Mouse (Mus musculus) kidney, postnatal 10 days (tissue): ENCODE measurements around the gene Gnb1.
"Not testable (repeated sequence)": the region's sequence is repeated elsewhere in the genome, so short reads cannot be mapped to it uniquely, and the experiment has no call there.

Experiments used
- DNase-seq: peaks from one replicate; pipeline ENCODE4 v3.0.0; 2021; ENCODE audit warnings: mixed read lengths

Gene Gnb1

DNA sequence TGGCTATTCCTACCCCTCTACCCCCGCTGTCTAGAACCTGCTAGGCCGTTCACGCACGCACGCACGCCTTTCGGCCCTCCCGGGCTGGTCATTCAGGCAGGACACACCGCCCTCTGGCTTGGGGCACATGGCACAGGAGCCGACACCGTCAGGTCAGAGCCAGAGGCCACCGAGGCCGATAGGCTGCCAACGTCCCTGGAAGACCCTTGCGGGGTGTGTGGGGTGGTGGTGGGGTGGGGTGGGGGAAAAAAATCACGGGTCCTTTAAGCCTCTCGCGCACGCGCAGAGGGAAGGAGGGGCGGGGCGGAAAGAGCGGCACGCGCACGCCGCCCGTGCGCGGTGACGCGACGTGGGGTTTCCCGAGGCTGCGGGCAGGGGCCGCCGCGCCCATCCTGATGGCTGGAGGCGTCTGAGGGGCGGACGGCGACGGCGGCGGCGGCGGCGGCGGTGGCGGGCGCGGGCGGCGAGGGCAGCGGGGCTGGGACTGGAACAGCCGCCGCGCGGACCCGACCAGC lies at the start of gene Gnb1:
Gene Gnb1, plus strand, starts transcription at position 372 of the 515 bp plus-strand sequence.
- peak; percentile 98 for DNase-seq

DNA sequence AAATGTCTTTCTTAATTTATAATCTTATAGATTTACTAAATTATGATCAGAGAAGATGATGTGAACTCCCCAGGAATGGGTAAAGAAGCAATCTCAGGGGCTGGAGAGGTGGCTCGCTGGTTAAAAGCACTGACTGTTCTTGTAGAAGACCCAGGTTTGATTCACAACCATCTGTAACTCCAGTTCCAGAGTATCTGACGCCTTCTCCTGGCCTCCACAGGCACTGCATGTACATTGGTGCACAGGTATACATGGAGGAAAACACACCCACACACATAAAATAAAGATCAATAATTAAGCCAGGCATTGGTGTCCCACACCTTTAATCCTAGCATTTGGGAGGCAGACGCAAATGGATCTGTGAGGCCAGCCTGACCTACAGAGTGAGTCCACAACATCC lies 48.4 kb upstream of the Gnb1 start:
- no peak for DNase-seq

DNA sequence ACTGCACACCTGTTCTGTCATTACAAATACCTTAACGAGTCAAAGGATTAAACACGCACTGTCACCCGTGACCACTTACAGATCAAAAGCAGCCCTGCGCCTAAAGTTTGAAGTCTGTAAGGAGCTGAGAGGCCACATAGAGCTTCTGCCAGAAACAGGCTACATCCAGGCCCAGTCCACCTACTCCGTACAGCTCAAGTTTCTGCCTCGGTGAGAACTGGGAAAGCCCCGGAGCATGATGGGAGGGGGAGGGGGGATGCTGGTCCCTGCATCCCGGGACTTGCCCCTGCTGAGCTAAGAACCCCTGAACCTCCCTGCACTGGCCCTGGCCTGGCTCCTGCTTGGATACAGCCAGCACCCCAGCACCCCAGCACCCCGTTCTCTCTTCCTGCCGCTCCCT lies 39.6 kb upstream of the Gnb1 start:
- no peak for DNase-seq

DNA sequence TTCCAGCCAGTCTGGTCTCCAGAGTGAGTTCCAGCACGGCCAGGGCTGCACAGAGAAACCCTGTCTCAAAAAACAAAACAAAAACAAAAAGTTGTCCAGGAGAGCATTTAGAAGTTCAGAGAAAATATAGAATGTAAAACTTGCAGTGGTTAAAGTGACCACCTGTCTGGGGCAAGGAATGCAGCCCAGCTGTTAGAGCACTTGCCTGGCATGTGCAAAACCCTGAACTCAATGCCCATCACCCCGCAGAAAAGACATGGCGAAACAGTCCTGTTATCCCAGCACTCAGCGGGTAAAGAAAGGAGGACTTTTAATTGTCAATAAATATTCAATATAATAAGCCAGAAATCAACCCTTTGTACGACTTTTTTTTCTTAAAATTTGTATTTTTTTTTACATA lies 32.6 kb upstream of the Gnb1 start:
- no peak for DNase-seq

DNA sequence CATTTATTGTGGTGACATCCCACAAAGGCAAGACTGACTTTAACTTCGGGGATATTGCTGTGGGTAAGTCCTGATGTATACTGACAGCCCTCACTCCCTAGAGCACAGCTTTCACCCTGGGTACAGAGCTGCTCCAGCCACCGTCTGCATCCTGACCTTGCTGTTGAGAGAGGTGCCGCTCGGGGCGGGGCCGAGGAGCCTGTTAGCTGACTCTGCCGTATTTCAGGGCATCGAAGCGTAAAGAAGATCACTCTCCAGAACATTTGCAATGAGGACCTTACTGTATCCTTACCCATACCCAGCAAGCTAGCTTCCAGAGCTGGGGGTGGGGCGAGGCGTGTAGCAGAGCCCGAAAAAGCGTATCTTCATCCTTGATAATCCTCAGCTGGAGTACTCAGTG lies 28.1 kb upstream of the Gnb1 start:
- DNase-seq, result no peak

DNA sequence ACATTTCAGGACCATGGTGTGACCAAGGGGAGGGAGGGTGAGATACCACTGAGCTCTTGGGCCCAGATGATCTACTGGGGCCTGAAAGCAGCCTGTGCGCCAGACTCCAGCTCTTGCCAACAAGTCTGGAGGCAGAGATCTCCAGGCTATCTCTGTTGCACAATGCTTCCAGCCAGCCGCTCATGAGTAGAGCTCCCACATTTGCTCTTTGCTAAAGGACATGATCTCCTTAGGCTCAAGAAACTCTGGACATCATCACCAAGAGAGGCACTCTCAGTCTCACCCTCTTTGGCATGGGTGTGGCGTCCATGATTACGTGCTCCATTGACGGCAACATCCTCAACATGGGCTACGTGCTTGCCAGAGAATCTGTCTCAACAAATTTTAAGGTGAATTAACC lies 27.6 kb upstream of the Gnb1 start:
- DNase-seq, result no peak

DNA sequence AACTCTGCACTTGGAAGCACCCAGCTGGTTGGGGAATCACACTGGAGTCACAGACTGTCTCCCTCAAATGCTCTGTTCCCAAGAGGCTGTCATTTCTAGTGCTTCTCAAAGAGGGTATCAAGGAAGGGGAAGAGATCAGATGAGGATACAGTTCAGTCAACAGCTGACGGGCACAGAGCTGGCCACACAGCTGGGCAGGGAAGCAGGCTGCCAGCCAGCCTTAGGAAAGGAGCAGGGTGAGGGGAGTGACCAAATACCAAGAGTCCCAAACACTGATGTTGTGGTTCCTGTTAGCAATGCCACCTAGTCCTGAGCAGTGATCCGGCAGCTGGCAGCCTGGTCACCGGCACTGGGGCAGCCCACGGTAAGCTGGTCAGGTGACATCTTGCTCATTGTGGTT lies 27.1 kb upstream of the Gnb1 start:
- no peak for DNase-seq

DNA sequence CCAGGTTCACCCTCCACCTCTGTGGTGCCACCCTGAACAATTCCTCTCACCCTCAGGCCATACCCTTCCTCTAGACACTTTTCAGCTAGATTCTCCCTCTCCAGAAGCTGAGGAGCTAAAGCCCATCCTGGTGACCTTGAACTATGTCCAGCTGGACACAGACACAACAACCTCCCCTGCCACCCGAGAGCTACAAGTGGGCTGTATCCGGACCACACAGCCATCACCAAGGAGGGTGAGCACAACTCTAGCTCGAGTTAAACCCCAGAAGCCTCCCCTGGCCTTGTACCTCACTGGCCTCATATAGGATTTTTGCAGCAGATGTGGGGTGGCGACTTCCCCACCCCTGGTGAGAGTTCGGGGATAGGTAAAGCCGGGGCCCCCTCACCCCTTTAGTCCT lies 25.6 kb upstream of the Gnb1 start:
- no peak for DNase-seq

DNA sequence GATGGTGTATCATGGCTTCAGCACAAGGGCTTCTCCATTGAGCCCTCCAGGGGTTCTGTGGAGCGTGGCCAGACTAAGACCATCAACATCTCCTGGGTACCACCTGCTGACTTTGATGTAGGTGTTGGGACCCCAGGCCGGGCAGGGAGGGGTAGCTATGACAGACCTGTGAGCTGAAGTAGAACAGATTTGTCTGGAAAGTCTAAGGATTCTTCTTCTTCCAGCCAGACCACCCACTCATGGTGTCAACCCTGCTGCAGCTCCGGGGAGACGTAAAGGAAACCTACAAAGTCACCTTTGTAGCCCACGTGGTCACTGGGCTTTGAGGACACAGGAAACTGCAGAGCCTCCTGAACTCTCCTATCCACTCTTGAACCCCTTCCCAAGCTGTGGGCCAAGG lies 25.1 kb upstream of the Gnb1 start:
- DNase-seq, result no peak

DNA sequence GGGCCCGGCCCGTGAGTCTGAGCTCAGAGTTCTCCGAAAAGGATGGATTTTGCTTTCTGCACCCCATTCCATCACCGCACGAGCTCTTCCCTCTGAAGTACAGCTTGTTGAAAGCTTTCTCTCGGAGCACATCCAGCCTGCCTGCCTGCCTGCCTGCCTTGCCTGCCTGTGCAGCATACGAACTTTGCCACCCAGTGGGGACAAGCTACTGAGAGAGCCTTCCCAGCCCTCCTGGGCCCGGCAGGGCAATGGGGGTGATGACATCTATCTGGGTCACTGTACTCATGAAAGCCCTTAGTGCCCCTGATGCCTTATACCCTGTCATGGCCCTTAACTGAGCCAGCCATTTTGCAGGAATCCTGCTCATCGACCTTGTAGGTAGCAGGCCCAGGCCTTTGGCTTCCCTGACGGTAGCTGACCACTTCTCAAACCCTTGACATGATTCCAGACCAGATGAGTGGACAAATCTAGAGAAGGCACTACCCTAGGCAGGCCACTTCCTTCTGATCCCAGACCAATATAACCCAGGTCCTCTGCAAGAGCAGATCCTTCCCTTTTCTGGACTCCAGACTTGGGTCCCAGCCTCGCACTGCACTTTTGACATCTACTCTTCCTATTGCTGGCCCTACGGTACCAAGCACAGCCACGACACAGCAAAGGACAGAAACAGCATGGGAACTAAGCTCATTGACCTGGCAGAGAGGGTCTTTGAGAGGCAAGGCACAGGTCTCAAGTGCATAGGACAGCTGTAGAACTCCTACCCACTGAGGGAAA lies 23.7 kb upstream of the Gnb1 start:
- DNase-seq, result no peak

DNA sequence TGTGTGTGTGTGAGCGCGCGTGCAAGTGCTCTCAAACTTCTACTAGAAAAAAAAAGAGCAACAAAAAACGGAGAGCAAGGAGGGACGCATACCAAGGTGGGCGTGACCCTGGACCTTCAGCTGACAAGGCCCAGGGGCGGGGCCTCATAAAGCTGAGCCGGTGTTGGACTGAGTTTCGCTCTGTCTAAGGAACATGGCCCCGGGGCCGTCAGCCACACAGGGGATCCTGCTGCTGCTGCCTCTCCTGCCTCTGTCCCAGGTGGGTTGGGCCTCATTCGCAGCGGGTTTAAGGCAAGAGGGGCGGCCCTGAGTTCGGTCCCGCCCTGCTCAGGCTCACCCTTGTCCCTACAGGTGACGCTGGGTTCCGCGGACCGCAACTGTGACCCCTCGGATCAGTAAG lies 22.2 kb upstream of the Gnb1 start, which contains the start of gene Tmem52:
Gene Tmem52, plus strand, starts transcription at position 163 of the 400 bp plus-strand sequence.
- peak; percentile 67 for DNase-seq

DNA sequence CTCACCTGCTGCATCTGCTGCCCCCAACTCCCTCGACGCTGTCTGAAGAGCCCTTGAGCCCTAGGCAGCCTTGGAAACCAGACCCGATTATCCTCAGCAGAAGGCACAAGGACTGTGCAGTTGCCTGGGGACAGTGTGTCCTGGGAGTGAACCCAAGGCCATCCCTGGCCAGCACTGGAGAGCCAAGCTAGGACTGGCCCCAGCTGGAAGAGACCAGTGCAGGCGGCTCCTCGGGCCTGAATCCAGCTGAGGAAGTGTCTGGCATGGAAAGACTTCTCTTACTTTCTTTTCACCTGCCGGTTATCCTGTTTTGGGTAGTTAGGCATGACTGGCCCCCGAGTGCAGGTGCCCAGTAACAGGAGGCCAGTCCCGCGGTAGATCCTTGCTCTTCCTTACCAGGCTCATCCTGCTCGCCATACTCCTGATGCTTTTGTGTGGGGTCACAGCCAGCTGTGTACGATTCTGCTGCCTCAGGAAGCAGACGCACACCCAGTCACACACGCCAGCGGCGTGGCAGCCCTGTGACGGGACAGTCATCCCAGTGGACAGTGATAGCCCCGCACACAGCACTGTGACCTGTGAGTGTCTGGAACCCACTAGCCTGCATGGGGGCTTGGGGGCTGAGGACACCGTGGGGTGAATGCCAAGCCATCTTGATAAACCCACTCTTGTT lies 21.4 kb upstream of the Gnb1 start:
- peak; percentile 55 for DNase-seq

DNA sequence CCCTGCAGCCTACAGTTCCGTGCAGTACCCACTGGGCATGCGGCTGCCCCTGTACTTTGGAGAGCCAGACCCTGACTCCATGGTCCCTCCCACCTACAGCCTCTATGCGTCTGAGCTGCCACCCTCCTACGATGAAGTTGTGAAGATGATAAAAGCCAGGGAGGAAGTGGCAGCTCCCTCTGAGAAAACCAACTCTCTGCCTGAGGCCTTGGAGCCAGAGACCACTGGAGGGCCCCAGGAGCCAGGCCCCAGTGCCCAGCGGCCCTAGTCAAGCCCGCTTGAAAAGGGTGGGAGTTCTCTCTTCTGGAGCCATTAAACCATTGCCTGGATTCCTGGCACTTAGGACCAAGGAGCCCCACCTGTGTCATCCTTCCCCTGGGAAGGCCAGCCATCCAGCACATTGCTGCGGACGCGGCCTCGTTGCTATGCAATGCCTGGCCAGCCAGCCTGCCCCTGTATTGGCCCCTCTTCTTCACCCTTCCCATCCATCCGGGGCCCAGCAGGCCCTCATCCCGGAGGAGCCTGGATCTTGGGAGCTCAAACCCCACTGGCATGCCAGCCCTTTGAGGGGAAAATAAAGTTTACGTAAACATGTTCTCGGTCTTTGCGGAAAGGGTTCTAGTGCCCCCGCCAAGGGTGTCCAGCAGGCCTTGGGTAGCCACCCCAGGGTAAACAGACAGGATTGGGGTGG lies 20.8 kb upstream of the Gnb1 start:
- no peak for DNase-seq

DNA sequence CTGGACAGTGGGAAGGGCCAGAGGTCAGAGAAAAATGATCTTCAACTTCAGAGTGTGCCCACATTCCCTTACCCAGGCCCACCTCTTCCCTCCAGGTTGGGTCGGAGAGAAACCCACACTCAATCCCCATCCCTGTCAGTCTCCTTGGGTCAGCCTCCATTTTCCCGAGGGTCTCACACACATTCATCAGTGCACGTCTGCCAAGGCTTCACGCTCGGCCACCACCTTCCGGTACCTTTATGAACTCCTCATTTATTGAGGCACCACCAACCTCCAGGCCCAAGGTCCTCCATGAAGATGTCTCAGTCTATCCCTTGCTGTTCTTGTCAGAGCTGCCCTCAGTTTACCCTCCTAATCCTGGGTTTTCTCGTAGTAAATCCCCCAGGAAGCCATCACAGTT lies 20.2 kb upstream of the Gnb1 start:
- no peak for DNase-seq

DNA sequence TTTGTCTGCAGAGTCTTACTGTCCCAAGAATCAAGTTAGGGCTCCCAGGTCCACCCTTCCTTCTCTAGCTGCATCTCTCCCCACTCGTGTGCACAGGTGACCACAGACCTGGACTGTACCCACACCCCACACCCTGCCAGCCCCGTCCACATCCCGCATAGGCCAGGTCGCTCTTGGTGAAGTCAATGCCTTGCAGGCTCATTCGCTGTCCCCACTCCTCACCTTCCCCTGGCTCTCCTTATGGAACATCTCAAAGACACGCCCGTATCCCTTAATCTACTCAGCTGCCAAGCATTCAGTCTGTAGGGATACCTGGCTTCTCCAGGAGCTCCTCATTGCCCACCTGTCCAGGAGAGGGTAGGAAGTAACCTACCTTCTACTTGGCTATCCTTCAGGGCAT lies 19.8 kb upstream of the Gnb1 start:
- no peak for DNase-seq

DNA sequence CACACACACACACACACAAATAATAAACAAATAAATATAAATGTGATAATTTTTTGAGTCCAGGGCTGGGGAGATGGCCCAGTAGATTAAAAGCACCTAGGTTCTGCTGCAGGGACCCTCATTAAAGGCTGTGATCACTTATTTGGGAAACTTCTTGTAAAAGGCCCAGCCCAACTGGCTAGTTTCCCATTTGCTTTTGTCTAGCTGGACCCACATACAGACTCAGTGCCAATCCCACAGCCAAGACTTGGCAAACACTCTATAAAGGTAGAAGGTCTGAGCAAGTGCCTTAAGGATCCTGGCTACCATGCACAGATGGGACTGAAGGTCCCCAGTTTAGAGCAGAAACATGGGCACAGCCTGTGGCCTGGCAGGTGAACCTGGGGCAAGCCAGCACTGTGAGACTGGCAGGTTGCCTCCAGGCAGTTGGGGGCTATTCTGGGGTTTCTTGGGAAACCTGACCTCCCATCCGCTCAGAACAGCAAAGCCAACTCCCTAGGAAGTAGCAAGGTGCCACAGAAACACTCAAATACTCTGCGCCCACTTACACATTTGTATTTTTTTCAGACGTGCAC lies 18.4 kb upstream of the Gnb1 start:
- no peak for DNase-seq

DNA sequence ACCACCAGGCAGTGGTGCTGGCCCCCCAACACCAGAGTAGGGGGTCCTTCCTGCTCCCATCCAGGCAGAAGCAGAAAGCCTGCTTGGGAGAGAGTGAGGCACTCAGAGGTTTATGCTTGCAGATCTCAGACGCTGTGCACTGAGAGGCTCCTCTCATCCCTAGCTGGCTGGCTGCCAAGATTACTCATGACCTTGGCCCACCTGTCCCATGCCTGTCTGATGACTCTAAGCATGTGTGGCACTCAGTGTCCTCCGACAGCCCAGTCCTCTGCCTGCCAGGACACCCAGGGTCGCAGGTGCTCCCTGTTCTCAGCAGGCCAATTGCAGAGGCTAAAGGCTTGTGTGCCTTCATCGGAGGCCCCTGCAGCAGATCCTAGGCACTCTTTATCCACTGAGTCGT lies 17.8 kb upstream of the Gnb1 start:
- peak; percentile 59 for DNase-seq

DNA sequence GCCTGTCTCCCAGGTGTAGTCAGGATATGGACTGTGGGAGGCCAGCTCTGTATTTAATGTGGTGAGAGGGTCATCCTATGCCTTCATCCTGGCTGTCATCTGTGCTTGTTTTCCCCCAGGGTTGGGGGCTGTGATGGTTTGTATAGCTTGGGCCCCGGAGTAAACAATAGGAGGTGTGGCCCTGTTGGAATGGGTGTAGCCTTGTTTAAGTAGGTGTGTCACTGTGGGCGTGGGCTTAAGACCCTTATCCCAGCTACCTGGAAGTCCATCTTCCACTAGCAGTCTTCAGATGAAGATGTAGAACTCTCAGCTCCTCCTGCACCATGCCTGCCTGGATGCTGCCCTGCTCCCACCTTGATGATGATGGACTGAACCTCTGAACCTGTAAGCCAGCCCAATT lies 17.4 kb upstream of the Gnb1 start:
- DNase-seq, result not testable (repeated sequence)

DNA sequence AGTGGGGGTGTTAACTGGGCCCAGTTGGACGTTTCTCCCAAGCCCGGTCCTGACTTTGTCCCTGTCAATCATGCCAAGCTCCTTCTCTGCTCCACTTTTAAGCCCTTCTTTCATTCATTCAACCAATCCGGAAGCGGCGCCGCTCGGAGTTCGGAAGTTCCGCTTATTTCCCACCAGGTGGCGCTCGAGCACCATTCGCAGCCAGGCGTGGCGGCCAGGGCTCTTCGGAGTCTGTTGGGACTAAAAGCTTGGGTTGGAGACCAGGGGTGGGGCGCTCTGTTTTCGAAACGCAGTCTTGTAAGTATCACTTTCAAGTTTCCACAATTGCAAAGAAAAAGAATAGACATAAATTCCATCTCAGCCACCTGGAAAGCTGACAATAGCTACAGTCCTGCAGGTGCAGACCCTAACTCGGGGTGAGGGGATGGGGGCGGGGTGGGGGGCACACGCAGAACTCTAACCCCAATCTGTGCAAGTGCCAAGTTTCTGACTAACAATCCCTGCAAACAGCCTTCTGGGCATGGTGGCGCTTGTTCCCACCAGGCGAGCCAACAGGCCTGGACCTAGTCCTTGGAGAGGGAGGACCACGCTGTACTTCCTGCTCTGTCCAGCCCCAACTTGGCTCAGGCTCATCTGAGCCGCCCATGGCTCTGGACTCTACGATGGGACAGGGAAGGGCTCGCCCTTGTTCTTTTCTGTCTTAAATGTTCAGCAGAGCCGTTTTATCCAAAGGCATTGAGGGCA lies 9.6 kb upstream of the Gnb1 start:
- peak; percentile 87 for DNase-seq

DNA sequence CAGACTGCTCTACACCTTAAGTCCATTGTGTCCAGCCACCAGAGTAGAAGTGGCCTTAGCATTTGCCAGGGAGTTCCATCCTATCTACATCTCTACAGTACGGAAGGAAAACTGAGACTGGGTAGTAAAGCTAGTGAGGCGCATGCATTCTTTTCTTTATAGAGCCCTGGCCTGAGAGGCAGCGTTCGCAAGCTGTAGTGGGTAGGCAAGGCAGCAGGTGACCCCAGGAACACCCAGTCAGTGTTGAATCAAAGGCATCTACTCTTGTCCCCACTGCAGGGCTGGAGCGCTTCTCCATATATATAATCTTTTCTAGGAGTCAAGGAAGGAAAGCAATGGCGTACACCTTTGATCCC lies 9.1 kb upstream of the Gnb1 start:
- no peak for DNase-seq

DNA sequence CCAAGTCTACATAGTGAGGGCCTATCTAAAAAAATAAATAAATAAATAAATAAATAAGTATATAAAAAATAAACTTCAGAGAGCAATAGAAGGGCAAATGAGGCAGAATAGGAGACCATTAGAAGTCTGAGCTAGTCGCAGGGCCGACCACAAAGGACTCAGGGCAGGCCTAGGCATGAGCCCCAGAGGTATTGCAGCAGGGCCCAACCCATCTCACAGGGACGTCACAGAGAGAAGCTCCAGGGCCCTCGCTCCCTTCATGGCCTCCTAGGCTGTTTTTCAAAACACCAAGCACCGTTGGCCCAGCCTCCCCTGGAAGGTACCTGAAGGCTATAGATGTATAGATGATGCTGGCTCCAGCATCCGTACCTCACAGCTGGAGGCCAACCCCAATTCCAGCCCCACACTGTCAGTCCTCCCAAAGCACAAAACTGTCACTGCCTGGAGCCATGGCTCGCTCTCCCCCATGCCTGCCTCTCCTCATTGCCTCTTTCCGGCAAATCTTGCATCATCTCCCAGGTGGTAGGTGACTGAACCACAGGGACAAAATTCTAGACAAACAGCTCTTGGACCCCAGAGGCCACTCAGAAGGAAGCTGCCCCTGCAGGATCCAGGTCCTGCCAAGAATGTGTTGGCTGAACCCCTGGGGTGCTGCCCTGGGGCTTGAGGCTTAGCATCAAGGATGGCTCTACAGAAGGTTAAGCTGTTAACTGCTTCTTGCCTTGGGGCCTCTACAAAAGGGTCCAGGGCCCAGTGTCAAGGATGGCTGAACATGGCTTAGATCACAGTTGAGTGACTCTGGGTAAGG lies 8.2 kb upstream of the Gnb1 start:
- no peak for DNase-seq

DNA sequence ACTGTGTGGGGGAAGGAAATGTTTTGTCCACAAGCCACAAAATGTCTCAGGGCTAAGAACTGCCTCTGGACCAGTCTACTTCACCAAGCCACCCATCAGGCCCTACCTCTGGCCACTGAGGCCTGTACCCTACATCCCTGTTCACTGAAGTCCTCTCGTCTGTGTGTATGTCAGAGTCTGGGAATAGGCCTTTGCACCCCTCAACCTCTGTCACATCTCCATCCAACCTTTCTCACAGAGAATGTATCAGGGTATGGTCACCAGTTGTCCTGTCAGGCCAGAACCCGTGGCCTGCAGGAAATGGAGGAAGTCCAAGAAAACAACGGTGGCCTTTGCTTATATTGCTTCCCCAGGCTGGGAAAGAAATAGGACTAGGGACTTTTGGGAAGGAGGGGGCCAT lies 5.6 kb upstream of the Gnb1 start:
- DNase-seq, result no peak
